Mouse (Mus musculus) limb, embryonic 12.5 days (tissue): ENCODE data around the gene Nceh1. TPM values are rescaled to one million over a fixed set of nuclear protein-coding genes. Genes with fewer than 3 reads are reported as not detected.
"Not testable (repeated sequence)": the region's sequence is repeated elsewhere in the genome, so short reads cannot be mapped to it uniquely, and the experiment has no call there.

ENCODE experiments used
- ATAC-seq: fragments of 200-750 bp; cut with Nextera tagmentation; 2 replicates; pipeline ENCODE4 v1.8.0; 2017; ENCODE audit warnings: low read depth, moderate TSS enrichment; ENCODE audit not compliant: insufficient number of reproducible peaks, insufficient read depth, low FRiP score, low TSS enrichment
- H3K27ac ChIP-seq: fragments of 300-500 bp; sonication (generic); 2 replicates; pipeline ENCODE4 v1.5.1; 2016; ENCODE audit warnings: mild to moderate bottlenecking, moderate library complexity
- H3K27me3 ChIP-seq: fragments of 300-500 bp; sonication (generic); 2 replicates; pipeline ENCODE4 v1.6.1; 2016; ENCODE audit warnings: mild to moderate bottlenecking, moderate library complexity
- H3K36me3 ChIP-seq: fragments of 300-500 bp; sonication (generic); 2 replicates; pipeline ENCODE4 v1.6.1; 2016; ENCODE audit warnings: mild to moderate bottlenecking, moderate library complexity
- H3K4me1 ChIP-seq: fragments of 300-500 bp; sonication (generic); replicated peaks from 2 replicates; pipeline ENCODE4 v1.6.1; 2016
- H3K4me2 ChIP-seq: fragments of 300-500 bp; sonication (generic); 2 replicates; pipeline ENCODE4 v1.6.1; 2016; ENCODE audit warnings: mild to moderate bottlenecking, moderate library complexity
- H3K4me3 ChIP-seq: fragments of 300-500 bp; sonication (generic); replicated peaks from 2 replicates; pipeline ENCODE4 v1.5.1; 2016; ENCODE audit warnings: mild to moderate bottlenecking
- H3K9ac ChIP-seq: fragments of 300-500 bp; sonication (generic); replicated peaks from 2 replicates; pipeline ENCODE4 v1.6.1; 2016; ENCODE audit warnings: mild to moderate bottlenecking, moderate library complexity
- H3K9me3 ChIP-seq: fragments of 300-500 bp; sonication (generic); 2 replicates; pipeline ENCODE4 v1.6.1; 2016; ENCODE audit warnings: mild to moderate bottlenecking, moderate library complexity
- WGBS: fragments of 180-500 bp; shearing (Covaris S2); methylation state at CpG from one replicate; pipeline ENCODE4 v1.1.7; 2016; 5-methylcytosine and 5-hydroxymethylcytosine counted together
- polyA plus RNA-seq: library from polyadenylated mRNA; unstranded; fragments of >200 nt; fragmentation: Nextera tagmentation; extraction: Ambion mirVana; gene quantifications from 2 replicates; pipeline ENCODE4 v1.2.1, GENCODE M21; 2016

Gene Nceh1
- polyA plus RNA-seq, 1 experiment from 2014 or later: 3.0 TPM

DNA sequence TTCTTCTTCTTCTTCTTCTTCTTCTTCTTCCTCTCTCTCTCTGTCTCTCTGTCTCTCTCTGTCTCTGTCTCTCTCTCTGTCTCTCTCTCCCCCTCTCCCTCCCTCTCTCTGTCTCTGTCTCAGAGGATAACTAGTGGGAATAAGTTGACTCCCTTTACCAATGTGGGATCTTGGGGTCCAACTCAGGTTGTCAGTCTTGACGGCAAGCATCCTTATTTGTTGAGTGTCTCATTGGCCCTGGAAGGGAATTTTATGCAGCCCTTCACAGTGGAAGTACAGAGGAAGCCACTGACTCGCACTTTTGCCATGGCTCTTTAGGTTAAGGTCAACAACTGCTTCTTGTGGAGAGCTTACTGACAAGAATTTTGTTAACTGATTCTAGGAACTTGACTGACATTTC, 105.5 kb downstream of the Nceh1 start:
- H3K9ac ChIP-seq: no peak overlapping the region
- H3K4me3 ChIP-seq: no peak overlapping the region
- 72% methylated on average over 2 of the region's 2 CpGs for WGBS
- H3K27me3 ChIP-seq: 0 out of 2 replicates have a peak, but pooled peaks cover 7% of the 10 kb centered on the region
- H3K27ac ChIP-seq: no peak overlapping the region
- H3K9me3 ChIP-seq: no peaks in the 10 kb centered on the region
- H3K4me2 ChIP-seq: no peak overlapping the region
- no peaks in the 10 kb centered on the region for H3K36me3 ChIP-seq
- ATAC-seq: no peak
- H3K4me1 ChIP-seq: peaks cover 4% of the 10 kb centered on the region

DNA sequence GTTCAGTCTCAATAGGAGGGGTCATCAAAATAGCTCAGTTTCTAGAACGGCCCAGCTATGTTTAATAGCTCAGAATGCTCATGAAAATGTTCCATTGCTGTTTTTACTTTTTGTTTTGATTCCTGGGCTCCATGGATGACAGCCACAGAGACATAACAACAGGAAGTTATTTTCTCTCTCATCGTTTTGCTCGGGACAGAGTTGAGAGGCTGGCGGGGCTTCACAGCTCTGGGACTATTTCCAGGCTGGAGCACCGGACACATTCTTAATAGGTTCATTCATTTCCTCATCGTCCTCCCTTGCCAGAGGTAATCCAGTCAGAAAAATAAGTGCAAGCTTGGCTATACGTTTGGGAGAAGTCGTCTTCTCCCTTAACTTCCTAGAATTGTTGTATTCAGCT, 106.1 kb downstream of the Nceh1 start:
- Histone ChIP-seq H3K27me3 (0 out of 2 replicates have a peak, but pooled peaks cover under 1% of the 10 kb centered on the region), H3K9ac (no peak overlapping the region), H3K9me3 (no peaks in the 10 kb centered on the region), H3K4me2 (no peak overlapping the region), H3K27ac (no peak overlapping the region), H3K36me3 (no peaks in the 10 kb centered on the region), H3K4me1 (no peaks in the 10 kb centered on the region), H3K4me3 (no peak overlapping the region)
- WGBS: 64% methylated on average over 8 of the region's 8 CpGs
- ATAC-seq: no peak

DNA sequence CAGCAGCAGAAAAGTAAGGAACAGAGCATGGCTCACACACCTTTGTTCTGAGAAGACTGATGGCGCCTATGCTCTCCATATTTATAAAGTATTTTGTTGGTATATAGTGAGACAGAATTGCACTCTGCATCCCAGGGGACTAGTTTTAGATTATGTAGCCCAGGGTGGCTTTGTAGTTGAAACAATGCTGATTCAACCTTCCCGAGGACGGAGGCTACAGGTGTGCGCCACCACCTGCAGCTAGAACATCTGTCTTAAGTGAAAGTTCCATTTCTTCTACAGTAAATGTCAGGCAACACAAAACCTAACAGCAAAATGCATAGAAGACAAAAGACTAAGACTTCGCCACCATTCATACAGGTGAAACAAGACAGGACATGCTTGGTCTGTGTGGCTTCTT, 107.5 kb downstream of the Nceh1 start:
- H3K9me3 ChIP-seq: no peaks in the 10 kb centered on the region
- H3K36me3 ChIP-seq: no peaks in the 10 kb centered on the region
- H3K4me3 ChIP-seq: no peak overlapping the region
- no peaks in the 10 kb centered on the region for H3K27me3 ChIP-seq
- WGBS: 85% methylated on average over 5 of the region's 5 CpGs
- no peak overlapping the region for H3K9ac ChIP-seq
- ATAC-seq: no peak
- H3K27ac ChIP-seq: no peak overlapping the region
- no peak overlapping the region for H3K4me2 ChIP-seq
- H3K4me1 ChIP-seq: no peaks in the 10 kb centered on the region

DNA sequence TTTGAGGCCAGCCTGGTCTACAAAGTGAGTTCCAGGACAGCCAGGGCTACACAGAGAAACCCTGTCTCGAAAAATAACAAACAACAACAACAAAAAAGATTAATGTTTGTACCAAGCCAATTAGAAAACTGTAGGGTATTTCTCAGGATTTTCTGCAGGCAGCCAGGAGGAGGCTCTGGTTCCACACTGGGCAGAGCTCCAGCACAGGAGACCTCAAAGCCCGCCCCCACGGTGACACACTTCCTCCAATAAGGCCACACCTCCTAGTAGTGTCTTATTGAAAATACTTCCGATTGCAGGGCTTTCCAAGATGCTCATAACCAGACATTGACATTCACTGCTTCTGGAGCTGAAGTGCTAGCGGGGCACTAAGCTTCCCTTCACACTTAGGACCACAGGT, 108.2 kb downstream of the Nceh1 start:
- H3K4me3 ChIP-seq, H3K4me2 ChIP-seq, H3K9me3 ChIP-seq, H3K4me1 ChIP-seq, H3K27me3 ChIP-seq, ATAC-seq, H3K27ac ChIP-seq, H3K36me3 ChIP-seq, H3K9ac ChIP-seq: not testable (repeated sequence)
- WGBS: 93% methylated on average over 5 of the region's 5 CpGs

DNA sequence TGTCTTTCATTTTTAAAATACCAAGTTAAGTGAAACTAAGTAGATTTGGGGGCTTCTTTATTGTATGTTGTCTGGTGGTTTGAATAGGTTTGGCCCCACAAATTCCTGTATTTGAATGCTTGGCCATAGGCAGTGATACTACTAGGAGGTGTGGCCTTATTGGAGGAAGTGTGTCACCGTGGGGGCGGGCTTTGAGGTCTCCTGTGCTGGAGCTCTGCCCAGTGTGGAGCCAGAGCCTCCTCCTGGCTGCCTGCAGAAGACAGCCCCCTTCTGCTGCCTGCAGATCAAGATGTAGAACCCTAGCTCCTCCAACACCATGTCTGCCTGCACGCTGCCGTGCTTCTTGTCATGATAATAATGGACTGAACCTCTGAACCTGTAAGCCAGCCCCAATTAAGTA, 108.6 kb downstream of the Nceh1 start:
- not testable (repeated sequence) for H3K4me3 ChIP-seq, H3K9me3 ChIP-seq, ATAC-seq, H3K27me3 ChIP-seq, H3K36me3 ChIP-seq, H3K27ac ChIP-seq, H3K4me2 ChIP-seq, H3K4me1 ChIP-seq, H3K9ac ChIP-seq
- WGBS: 88% methylated on average over 4 of the region's 4 CpGs

DNA sequence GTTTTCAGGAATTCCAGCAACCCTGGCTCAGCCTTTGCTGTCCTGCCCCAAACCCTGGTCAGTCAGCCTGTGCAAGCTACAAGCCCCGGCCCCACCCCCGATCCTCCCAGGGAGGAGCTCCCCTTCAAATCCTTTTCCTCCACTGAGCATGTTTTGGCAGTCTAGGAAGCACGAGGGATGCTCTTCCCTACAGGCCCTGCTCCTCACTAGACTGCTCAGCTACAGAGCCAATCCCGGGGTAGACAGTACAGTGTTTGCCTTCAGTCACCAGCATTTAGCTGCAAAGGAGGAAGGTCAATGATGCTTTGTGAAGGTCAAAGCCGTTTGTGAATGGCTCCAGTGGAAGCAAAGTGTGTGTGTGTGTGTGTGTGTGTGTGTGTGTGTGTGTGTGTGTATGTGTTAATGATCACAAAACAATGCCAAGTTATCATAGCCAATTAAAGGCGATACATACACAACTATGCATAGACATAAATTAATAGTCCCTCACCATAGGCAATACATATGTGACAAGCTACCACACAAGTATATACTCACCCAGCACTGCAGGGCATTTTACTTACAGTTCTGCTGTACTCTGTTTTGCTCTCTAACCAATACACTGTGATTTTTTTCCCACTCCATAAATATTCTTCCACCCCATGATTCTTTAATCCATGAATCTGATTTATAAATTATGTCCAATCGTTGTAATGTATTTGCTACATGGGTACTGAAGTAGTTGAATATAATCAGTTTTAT, 111.0 kb downstream of the Nceh1 start:
- Histone ChIP-seq H3K36me3 (no peaks in the 10 kb centered on the region), H3K4me3 (no peak overlapping the region), H3K27ac (no peak overlapping the region), H3K9ac (no peak overlapping the region), H3K27me3 (no peaks in the 10 kb centered on the region), H3K9me3 (no peaks in the 10 kb centered on the region), H3K4me1 (no peaks in the 10 kb centered on the region), H3K4me2 (no peak overlapping the region)
- ATAC-seq: no peak
- 65% methylated on average over 7 of the region's 7 CpGs for WGBS

DNA sequence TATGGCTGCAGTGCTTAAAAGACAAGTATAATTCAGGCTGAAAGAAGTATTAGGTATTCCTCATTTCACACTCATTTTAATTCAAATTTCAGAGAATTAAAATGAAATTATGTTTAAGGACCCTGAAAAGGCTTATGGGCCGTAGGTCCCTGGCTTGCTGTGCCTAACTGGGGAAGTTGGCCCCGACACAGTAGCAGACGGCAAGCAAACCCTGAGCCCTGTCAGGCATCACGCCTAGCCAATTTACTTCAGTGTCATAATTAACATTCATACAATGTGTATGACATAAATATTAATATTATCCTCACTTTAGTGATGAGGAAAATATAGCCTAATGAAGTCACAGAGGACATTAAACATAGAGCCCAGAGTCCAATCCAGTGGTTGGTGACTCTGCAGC, 117.7 kb downstream of the Nceh1 start:
- H3K36me3 ChIP-seq: no peaks in the 10 kb centered on the region
- ATAC-seq: no peak
- H3K4me3 ChIP-seq: no peak overlapping the region
- no peaks in the 10 kb centered on the region for H3K27me3 ChIP-seq
- H3K9ac ChIP-seq: no peak overlapping the region
- H3K4me1 ChIP-seq: no peaks in the 10 kb centered on the region
- H3K9me3 ChIP-seq: no peaks in the 10 kb centered on the region
- H3K27ac ChIP-seq: no peak overlapping the region
- no peak overlapping the region for H3K4me2 ChIP-seq
- 87% methylated on average over 4 of the region's 4 CpGs for WGBS

DNA sequence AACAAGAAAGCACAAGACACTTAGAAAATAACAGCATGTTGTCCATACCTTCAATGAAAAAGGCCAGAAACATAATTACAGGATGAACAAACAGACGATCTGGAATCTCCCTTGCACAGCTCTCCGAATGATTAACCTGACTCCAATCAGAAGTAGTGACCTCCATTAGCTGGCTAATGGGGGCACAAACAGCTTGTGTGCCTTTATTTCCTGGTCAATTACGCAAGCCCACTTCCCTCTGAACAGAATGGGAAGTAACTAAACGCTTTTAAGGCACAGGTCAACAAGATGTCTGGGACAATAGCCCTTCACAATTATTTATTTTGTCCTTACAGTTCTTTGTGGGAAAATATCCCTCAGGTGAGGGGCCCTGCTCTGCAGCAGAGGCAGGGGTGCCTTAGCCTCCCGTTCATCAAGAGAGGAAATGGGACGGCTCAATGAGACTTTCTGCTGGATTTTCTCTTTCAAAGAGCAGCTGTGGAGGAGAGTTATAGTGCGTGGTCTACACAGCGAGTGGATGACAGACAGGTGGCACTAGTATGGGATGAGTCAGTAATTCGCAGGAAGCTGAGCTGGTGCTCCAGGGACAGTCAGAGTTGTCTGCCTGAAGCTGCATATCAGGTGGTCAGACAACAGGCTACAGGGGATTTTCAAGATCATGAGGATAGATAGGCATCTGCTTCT, 119.7 kb downstream of the Nceh1 start:
- no peak overlapping the region for H3K4me3 ChIP-seq
- no peak for ATAC-seq
- 64% methylated on average over 9 of the region's 9 CpGs for WGBS
- H3K9ac ChIP-seq: no peak overlapping the region
- H3K27ac ChIP-seq: no peak overlapping the region
- H3K4me2 ChIP-seq: no peak overlapping the region
- H3K27me3 ChIP-seq: no peaks in the 10 kb centered on the region
- no peaks in the 10 kb centered on the region for H3K36me3 ChIP-seq
- no peaks in the 10 kb centered on the region for H3K4me1 ChIP-seq
- no peaks in the 10 kb centered on the region for H3K9me3 ChIP-seq

DNA sequence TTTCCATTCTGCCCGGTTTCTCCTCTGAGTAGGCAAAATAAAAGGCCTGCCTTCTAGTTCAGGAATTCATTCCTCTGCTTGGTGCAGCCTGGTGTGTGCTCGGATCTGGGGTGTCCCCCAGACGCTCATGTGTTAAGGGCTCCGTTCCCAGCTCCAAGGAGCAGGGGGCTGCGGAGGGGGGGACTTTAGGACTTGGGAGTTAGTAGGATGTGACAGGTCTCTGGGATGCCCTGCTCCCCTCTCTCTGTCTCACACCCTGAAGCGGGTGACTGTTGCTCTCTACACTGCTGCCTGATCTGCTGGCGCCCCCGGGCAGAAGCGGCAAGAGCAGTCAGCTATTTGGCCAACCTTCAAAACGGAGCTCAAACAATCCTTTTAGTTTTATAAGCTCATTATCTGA, 124.0 kb downstream of the Nceh1 start:
- no peaks in the 10 kb centered on the region for H3K4me1 ChIP-seq
- H3K4me2 ChIP-seq: no peak overlapping the region
- no peaks in the 10 kb centered on the region for H3K27me3 ChIP-seq
- no peak overlapping the region for H3K27ac ChIP-seq
- no peak overlapping the region for H3K4me3 ChIP-seq
- H3K9me3 ChIP-seq: no peaks in the 10 kb centered on the region
- ATAC-seq: no peak
- WGBS: 80% methylated on average over 10 of the region's 10 CpGs
- no peaks in the 10 kb centered on the region for H3K36me3 ChIP-seq
- H3K9ac ChIP-seq: no peak overlapping the region

DNA sequence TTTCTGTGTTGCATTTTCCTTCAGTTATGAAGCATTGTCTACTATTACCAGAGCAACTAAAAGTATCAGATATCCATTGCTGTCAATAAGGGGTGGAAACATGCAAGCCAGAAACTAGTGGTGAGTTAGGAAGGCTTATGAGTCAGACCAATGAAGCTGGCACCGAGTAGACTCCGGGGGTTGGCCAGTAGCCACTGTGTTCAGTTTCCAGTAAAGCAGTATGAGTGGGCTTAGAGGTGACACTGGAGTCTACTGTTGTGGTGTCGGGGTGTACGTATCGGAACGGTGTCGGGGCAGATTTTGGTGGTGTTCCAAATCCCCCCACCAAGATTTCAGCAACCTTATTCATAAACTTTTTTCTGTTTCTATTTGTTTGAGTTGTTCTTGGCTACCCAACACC, 128.2 kb downstream of the Nceh1 start:
- no peaks in the 10 kb centered on the region for H3K9me3 ChIP-seq
- ATAC-seq: no peak
- H3K9ac ChIP-seq: no peak overlapping the region
- no peaks in the 10 kb centered on the region for H3K36me3 ChIP-seq
- H3K4me3 ChIP-seq: no peak overlapping the region
- no peak overlapping the region for H3K4me2 ChIP-seq
- H3K27me3 ChIP-seq: no peaks in the 10 kb centered on the region
- no peaks in the 10 kb centered on the region for H3K4me1 ChIP-seq
- no peak overlapping the region for H3K27ac ChIP-seq
- WGBS: 87% methylated on average over 7 of the region's 7 CpGs

DNA sequence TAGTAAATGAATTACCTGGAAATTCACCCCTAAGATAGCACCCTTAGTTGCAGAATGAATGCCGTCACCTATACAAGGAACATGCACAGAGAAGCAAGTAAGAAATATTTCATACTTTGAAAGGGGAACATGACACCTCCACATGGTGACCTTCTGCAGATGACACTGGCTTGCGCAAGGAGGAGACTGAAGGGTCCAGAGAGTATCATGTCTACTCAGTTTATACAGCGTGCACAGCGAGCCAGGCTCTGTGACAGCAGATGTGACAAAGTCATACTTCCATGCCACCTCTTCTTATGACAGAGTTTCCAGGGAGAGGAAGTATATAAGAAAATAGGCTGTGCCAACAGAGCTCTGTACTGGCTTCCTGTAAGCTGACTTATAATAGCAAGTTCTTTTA, 128.7 kb downstream of the Nceh1 start:
- H3K27me3 ChIP-seq: no peaks in the 10 kb centered on the region
- no peaks in the 10 kb centered on the region for H3K9me3 ChIP-seq
- no peak overlapping the region for H3K27ac ChIP-seq
- 95% methylated on average over 4 of the region's 4 CpGs for WGBS
- H3K4me2 ChIP-seq: no peak overlapping the region
- no peak overlapping the region for H3K9ac ChIP-seq
- no peaks in the 10 kb centered on the region for H3K36me3 ChIP-seq
- H3K4me3 ChIP-seq: no peak overlapping the region
- peaks cover under 1% of the 10 kb centered on the region; the same call in 1 of the 2 replicates for H3K4me1 ChIP-seq
- ATAC-seq: no peak
